Mouse (Mus musculus) left cerebral cortex, adult 9 months (tissue): Measurements from ENCODE around the gene Gabarapl1.

Source experiments
- DNase-seq, 2 experiments: peaks; one replicate each; pipeline ENCODE4 v3.0.0; 2022; ENCODE audit warnings: low spot score in 2 of 2

Gene Gabarapl1

GRCm38 (mm10) chr6:129534627-129535190 lies 1.7 kb downstream of the Gabarapl1 start:
- no peak for DNase-seq

GRCm38 (mm10) chr6:129535723-129536122 lies 2.8 kb downstream of the Gabarapl1 start:
- DNase-seq = no peak

GRCm38 (mm10) chr6:129538555-129538954 lies 5.6 kb downstream of the Gabarapl1 start:
- DNase-seq = no peak

- DNase-seq = no peak
Measured at GRCm38 (mm10) chr6:129541931-129542330, 9.0 kb downstream of the Gabarapl1 start.

GRCm38 (mm10) chr6:129542540-129542939 lies 9.6 kb downstream of the Gabarapl1 start:
- DNase-seq = no peak

GRCm38 (mm10) chr6:129543709-129544606 lies 11.0 kb downstream of the Gabarapl1 start:
- DNase-seq = peak in 1 of 2 experiments; percentile 81

GRCm38 (mm10) chr6:129547277-129547676 lies 14.3 kb downstream of the Gabarapl1 start:
- DNase-seq = no peak

GRCm38 (mm10) chr6:129548009-129548408 lies 15.0 kb downstream of the Gabarapl1 start:
- DNase-seq = no peak

GRCm38 (mm10) chr6:129557298-129558023 lies 24.5 kb downstream of the Gabarapl1 start:
- DNase-seq = no peak

- DNase-seq = peak in 1 of 2 experiments; percentile 76
Measured at GRCm38 (mm10) chr6:129558946-129559640, 26.1 kb downstream of the Gabarapl1 start.

- DNase-seq = no peak
Measured at GRCm38 (mm10) chr6:129559641-129560027, 26.7 kb downstream of the Gabarapl1 start.

- no peak for DNase-seq
Measured at GRCm38 (mm10) chr6:129565257-129565656, 32.3 kb downstream of the Gabarapl1 start.

GRCm38 (mm10) chr6:129575315-129575714 lies 42.4 kb downstream of the Gabarapl1 start:
- peak in 1 of 2 experiments; percentile 11 for DNase-seq

- DNase-seq = no peak
Measured at GRCm38 (mm10) chr6:129577605-129578004, 44.6 kb downstream of the Gabarapl1 start, which contains the start of gene Klre1. Klre1 (plus strand) TSS chr6:129577905.

- no peak for DNase-seq
Measured at GRCm38 (mm10) chr6:129581274-129581673, 48.3 kb downstream of the Gabarapl1 start.

GRCm38 (mm10) chr6:129581896-129582295 lies 48.9 kb downstream of the Gabarapl1 start:
- no peak for DNase-seq

- no peak for DNase-seq
Measured at GRCm38 (mm10) chr6:129583014-129583413, 50.1 kb downstream of the Gabarapl1 start.

GRCm38 (mm10) chr6:129591508-129591907 lies 58.5 kb downstream of the Gabarapl1 start, which contains the start of gene Klrd1:
Klrd1 (plus strand) TSS chr6:129591782.
- DNase-seq = no peak
